Mouse (Mus musculus) liver, embryonic 14.5 days (tissue): ENCODE data around the gene Dusp7.

ENCODE experiments used
- CTCF ChIP-seq: IDR thresholded peaks from 2 replicates; pipeline ENCODE4 v1.5.1; 2016; ENCODE audit warnings: antibody characterized with exemption, low read depth, control low read depth
- EP300 ChIP-seq: IDR thresholded peaks from 2 replicates; pipeline ENCODE4 v1.6.1; 2016; ENCODE audit warnings: antibody characterized with exemption, low read depth

DNA sequence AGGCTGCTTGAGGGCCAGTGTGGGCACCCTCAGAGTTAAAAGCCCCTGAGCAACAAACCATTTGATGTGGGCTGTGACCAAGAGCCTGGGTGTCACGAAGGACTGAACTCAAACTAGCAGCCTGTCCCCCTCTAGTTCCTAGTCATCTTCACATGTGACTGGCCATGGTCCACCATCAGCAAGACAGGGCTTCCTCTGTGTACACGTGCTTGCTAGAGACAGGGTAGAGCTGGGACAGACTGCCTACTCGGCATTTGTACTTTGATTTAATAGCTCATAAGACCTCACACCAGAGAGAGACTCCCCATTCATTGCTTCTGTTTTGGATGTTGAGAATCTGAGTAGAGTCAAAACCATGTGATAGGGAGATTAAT lies 27.1 kb upstream of the Dusp7 start:
- TF ChIP-seq CTCF (no peak), EP300 (no peak)
